Mouse (Mus musculus) CH12.LX (cell line): Measurements from ENCODE around the gene Cdh23.
A peak's percentile ranks its signal among the peaks of the same experiment; 100 is the strongest.

Source experiments
- CHD2 ChIP-seq: IDR thresholded peaks from 2 replicates; pipeline ENCODE4 v1.6.1; 2011; ENCODE audit warnings: low read length, improper control_type of control experiment
- CTCF ChIP-seq, 2 experiments: IDR thresholded peaks in 1 of 2; conservative IDR thresholded peaks in 1 of 2; 2 replicates each; pipeline ENCODE4 v1.5.1; 2011 to 2012; ENCODE audit warnings: low read depth in 2 of 2, low read length in 2 of 2, improper control_type of control experiment in 1 of 2, inconsistent platforms in 1 of 2, mild to moderate bottlenecking in 1 of 2, moderate library complexity in 1 of 2
- KAT2A ChIP-seq: IDR thresholded peaks from 2 replicates; pipeline ENCODE4 v1.6.1; 2012; ENCODE audit warnings: low read length, improper control_type of control experiment, inconsistent platforms; ENCODE audit not compliant: insufficient replicate concordance
- MAX ChIP-seq: IDR thresholded peaks from 2 replicates; pipeline ENCODE4 v1.6.1; 2011; ENCODE audit warnings: low read length, improper control_type of control experiment
- POLR2A ChIP-seq: IDR thresholded peaks from 2 replicates; pipeline ENCODE4 v1.6.1; 2011; ENCODE audit warnings: low read depth, mild to moderate bottlenecking, improper control_type of control experiment, low read length
- RAD21 ChIP-seq: IDR thresholded peaks from 2 replicates; pipeline ENCODE4 v1.6.1; 2011; ENCODE audit warnings: low read depth, mild to moderate bottlenecking, low read length, improper control_type of control experiment, moderate library complexity
- SIN3A ChIP-seq: IDR thresholded peaks from 2 replicates; pipeline ENCODE4 v1.6.1; 2012; ENCODE audit warnings: low read length, improper control_type of control experiment, inconsistent platforms
- USF2 ChIP-seq: conservative IDR thresholded peaks from 2 replicates; pipeline ENCODE4 v1.6.1; 2011; ENCODE audit warnings: low read depth, low read length, improper control_type of control experiment
- ZC3H11A ChIP-seq: IDR thresholded peaks from 2 replicates; pipeline ENCODE4 v1.6.1; 2012; ENCODE audit warnings: low read depth, mild to moderate bottlenecking, inconsistent platforms, low read length, improper control_type of control experiment

DNA sequence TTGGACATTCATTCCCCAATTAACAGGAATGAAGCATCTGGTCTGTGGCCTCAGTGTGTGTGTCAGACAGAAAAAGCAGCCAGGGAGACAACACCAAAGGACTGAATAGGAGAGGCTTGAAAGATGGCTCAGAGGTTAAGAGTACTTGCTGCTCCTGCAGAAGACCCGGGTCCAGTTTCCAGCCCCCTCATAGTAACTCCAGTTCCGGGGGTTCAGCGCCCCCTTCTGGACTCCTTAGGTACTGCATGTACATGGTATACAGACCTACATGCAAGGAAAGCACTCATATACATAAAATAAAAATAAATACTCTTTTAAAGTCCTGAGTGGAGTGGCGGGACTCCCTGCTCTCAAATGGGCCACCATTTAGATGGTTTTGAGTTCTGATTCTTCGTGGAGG lies 83.4 kb downstream of the Cdh23 start:
- no peak for TF ChIP-seq POLR2A
- peak; percentile 52 to 58 for TF ChIP-seq CTCF (conservative IDR thresholded peaks at IDR 0.05 in 1 of 2, IDR thresholded peaks at IDR 0.05 in 1 of 2; ENCODE audit: low read depth in 2 of 2, low read length in 2 of 2)
- TF ChIP-seq ZC3H11A, result no peak
- no peak for TF ChIP-seq CHD2
- no peak for TF ChIP-seq USF2
- TF ChIP-seq SIN3A, result no peak
- peak; percentile 27 for TF ChIP-seq RAD21
- no peak for TF ChIP-seq KAT2A
- TF ChIP-seq MAX, result no peak
